Mouse (Mus musculus): ENCODE data around the gene Lrp5.

The Lrp5 gene

DNA sequence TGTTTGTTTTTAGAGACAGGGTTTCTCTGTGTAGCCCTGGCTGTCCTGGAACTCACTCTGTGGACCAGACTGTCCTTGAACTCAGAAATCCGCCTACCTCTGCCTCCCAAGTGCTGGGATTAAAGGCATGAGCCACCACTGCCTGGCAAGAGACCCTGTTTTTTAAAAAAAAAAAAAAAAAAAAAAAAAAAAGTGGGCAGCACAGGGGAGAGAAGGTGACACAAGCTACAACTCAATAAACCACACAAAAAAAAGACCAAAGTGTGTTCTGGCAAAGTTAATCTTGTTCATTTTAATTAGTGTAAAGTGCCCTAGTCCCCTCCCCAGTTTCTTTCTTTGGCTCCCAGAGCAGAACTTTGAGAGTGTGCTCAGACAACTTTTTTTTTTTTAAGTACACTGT, 137.1 kb downstream of the Lrp5 start:
- DNase-seq = no peak

DNA sequence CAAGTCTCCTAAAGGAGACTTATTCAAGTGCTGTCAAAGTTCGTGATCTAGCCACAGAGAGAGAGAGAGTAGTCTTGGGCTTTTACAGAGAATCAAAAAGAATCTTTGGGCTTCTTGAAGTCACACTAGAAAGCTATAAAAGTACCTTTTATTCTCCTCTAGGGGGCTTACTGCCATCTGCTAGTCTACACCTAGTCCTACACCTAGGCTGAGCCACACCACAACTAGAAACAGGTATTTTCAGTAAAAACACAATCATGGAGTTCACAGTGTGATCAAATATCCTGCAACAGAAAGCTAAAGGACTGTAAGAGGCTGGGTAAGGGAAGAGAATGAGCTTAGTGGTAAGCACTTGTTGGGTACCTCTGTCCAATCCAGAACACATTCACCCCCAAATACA, 138.1 kb downstream of the Lrp5 start:
- DNase-seq = no peak

DNA sequence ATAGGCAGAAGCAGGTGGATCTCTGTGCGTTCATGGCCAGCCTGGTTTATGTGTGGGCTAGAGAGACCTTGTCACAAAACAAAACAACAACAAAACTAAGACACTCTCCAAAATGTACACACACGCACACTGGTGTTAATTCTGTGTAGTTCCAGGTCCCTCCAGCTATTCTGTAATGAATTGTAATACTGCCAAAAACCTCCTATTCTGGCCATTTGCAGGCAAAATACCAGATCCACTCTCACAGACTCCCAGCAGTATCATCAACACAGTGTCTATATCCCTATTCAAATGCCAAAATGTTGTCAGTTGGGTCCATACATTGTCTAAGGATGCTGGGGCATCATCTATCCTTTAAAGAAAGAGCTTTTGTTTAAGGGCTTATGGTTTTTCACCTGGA, 141.4 kb downstream of the Lrp5 start:
- DNase-seq = no peak

DNA sequence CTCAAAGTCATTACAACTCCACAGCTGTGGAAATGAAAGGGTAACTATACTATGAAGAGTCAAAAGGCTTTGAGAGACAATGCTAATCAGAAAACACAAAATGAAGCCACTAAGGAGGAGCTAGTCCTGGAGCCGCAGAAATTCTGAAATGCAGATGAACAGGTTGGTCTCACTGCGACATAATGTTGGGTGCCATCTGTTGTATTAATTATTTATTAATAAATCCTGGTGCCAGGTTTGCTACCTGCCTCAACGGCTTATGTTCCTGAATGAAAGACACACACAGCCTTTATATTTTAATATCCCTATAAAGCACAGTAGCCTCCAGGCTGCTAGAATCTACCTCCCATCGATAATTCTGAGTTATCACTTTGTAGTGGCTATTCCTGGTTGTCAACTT, 143.8 kb downstream of the Lrp5 start:
- DNase-seq = no peak

DNA sequence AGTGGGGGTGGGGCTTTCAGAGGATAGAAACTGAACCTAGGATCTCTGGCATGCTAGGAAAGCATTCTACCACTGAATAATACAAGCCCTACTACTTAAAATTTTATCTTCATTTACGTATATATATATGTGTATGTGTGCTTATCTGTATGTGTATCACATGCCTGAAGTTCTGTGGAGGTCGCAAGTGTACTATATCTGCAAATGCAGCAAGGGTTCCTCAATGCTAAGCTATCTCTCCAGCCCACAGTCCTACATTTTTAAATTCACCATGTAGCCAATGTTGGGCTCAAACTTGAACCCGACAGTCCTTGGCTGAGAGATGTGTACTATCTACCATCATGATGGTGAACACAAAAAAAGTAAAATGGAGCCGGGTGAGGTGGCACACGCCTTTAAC, 145.4 kb downstream of the Lrp5 start:
- no peak for DNase-seq

DNA sequence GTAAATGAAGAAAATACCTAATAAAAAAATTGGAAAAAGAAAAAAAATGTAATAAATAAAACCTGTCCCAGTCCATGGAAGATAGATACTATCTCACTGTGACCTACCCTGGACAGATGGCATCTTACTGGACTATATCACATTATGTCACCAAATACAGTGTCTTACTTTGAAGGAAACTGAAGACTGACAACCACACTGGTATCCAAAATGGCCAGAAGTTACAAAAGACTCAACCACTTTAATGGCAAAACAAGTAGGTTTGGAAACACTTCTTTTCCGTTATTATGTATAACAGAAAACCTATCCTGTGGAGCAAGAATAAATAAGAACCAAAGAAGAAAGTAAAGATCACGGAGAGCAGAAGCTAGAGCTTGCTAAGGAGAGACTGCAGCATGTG, 146.1 kb downstream of the Lrp5 start:
- no peak for DNase-seq

DNA sequence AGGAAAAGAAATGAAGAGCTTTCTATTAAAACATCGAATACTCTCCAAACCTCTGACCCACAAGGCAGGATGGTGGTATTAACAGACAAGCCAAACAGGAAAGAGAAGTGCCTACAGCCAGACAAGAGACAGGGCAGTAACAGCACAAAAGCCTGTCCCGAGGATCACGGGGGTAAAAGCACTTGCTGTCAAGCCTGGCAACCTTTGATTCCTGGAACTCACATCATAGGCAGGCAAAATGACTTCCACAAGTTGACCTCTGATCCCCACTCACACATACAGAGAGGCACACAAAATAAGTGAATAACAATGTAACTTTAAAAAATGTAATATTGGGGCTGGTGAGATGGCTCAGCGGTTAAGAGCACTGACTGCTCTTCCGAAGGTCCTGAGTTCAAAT, 146.9 kb downstream of the Lrp5 start:
- peak; percentile 67 for DNase-seq

DNA sequence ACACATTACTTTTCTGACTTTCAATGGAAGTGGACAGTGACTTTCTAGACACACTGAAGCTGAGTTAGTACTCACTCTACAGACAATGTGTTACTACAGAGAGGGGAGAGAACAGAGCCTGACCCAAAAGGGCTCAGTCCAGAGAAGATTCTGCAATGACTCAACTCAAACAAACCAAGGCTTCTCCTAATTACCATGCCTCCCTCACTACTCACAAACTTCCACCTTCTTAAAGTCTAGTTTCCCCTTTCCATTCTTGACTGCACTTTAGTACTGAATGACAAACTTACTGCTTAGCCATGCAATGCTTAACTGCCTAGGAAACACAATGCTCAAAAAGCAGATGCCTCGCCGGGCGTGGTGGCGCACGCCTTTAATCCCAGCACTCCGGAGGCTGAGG, 148.7 kb downstream of the Lrp5 start:
- no peak for DNase-seq

DNA sequence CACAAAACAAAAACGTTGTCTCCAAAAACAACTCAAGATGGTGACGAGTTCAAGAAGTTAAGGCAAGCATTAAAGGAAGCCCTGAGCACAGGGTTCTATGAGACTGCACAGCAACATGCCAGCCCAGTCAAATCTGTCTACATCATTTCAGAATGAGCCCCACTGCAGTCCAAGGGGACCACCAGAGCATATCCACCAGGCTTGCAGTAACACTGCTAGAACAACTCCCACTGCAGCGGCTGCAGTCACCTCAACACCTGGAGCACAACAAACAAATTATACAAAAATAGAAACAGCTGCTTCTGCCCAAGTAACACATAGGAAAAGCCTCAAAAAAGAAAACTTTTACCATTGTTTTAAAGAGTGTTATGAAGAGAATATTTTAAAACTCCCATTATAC, 151.4 kb downstream of the Lrp5 start:
- no peak for DNase-seq

Measured in kidney, adult 11 months (tissue).